In genomic region chr8:46390431-46390830, GRCm38 (mm10) we compare ENCODE assay signal across 15 mouse cellular contexts.
DNase-seq lines count a peak whose midpoint lies in the region; ATAC-seq and TF ChIP-seq lines count a peak whose summit lies in the region.
"Had no signal": no experiment of that assay in that cellular context is flagged by ENCODE, and none has a peak within 500 bp of the region (broad histone marks: within the 10 kb centered on the region; RNA-seq: fewer than 3 reads in every experiment).

No protein-coding gene starts in this region.

- ATAC-seq in lung, postnatal 0 days = no peak
- ATAC-seq: forebrain, embryonic 16.5 days had no signal

- no peaks in the 10 kb centered on the region for H3K27me3 ChIP-seq in lung, postnatal 0 days (replicated peaks; ENCODE audit: insufficient read depth, low read length)
- no peaks in the 10 kb centered on the region for H3K27me3 ChIP-seq in limb, embryonic 10.5 days (ENCODE audit: low read depth, poor library complexity, severe bottlenecking)
- H3K27me3 ChIP-seq in forebrain, embryonic 10.5 days (ENCODE audit: poor library complexity, severe bottlenecking) = no peaks in the 10 kb centered on the region
- H3K27me3 ChIP-seq: embryonic facial prominence, embryonic 15.5 days had no signal

- WGBS in lung, postnatal 0 days = 68% methylated on average over 6 of the region's 6 CpGs
- WGBS in limb, embryonic 10.5 days = 90% methylated on average over 6 of the region's 6 CpGs
- WGBS in forebrain, embryonic 10.5 days = 93% methylated on average over 6 of the region's 6 CpGs

- no peaks in the 10 kb centered on the region for H3K4me1 ChIP-seq in lung, postnatal 0 days (ENCODE audit: insufficient read depth, low read depth, low read length)
- H3K4me1 ChIP-seq in limb, embryonic 10.5 days = no peaks in the 10 kb centered on the region
- H3K4me1 ChIP-seq in forebrain, embryonic 10.5 days = no peaks in the 10 kb centered on the region
- H3K4me1 ChIP-seq: embryonic facial prominence, embryonic 15.5 days; heart, embryonic 10.5 days had no signal

- no peak overlapping the region for H3K4me3 ChIP-seq in gastrocnemius, adult 2 months
- no peak overlapping the region for H3K4me3 ChIP-seq in lung, postnatal 0 days (ENCODE audit: low read depth, low read length)
- no peak overlapping the region for H3K4me3 ChIP-seq in limb, embryonic 10.5 days
- no peak overlapping the region for H3K4me3 ChIP-seq in forebrain, embryonic 10.5 days
- H3K4me3 ChIP-seq: embryonic facial prominence, embryonic 15.5 days; heart, embryonic 10.5 days had no signal

- no peak for TF ChIP-seq EP300 in lung, postnatal 0 days (IDR thresholded peaks at IDR 0.05)

- H3K4me2 ChIP-seq in lung, postnatal 0 days (replicated peaks; ENCODE audit: low read depth, low read length) = no peak overlapping the region
- H3K4me2 ChIP-seq: embryonic facial prominence, embryonic 15.5 days; midbrain, embryonic 11.5 days had no signal

- H3K9ac ChIP-seq in lung, postnatal 0 days (replicated peaks; ENCODE audit: low read depth) = no peak overlapping the region
- H3K9ac ChIP-seq: embryonic facial prominence, embryonic 15.5 days had no signal

- intact Hi-C loops in gastrocnemius, adult 2 months (cut with DNase I) = no loop called here
- intact Hi-C loops in gastrocnemius, postnatal 14 days (cut with DNase I; ENCODE audit: low total_unique reads) = no loop called here

- H3K27ac ChIP-seq in gastrocnemius, adult 2 months = no peak overlapping the region
- no peak overlapping the region for H3K27ac ChIP-seq in lung, postnatal 0 days (ENCODE audit: low read length)
- H3K27ac ChIP-seq in limb, embryonic 10.5 days = no peak overlapping the region
- no peak overlapping the region for H3K27ac ChIP-seq in forebrain, embryonic 10.5 days
- H3K27ac ChIP-seq: embryonic facial prominence, embryonic 15.5 days; heart, embryonic 10.5 days had no signal

- H3K9me3 ChIP-seq in lung, postnatal 0 days (ENCODE audit: low read length) = no peaks in the 10 kb centered on the region
- H3K9me3 ChIP-seq in limb, embryonic 10.5 days (replicated peaks) = no peaks in the 10 kb centered on the region
- no peaks in the 10 kb centered on the region for H3K9me3 ChIP-seq in forebrain, embryonic 10.5 days
- H3K9me3 ChIP-seq: embryonic facial prominence, embryonic 15.5 days; heart, embryonic 10.5 days had no signal

- no peak for TF ChIP-seq CTCF in gastrocnemius, adult 2 months (IDR thresholded peaks at IDR 0.05)
- TF ChIP-seq CTCF in lung, postnatal 0 days (IDR thresholded peaks at IDR 0.05) = no peak

- DNase-seq in gastrocnemius, adult 2 months = peak; percentile 46
- DNase-seq in gastrocnemius, postnatal 14 days = no peak
- DNase-seq in lung, postnatal 36 days = peak; percentile 18
- DNase-seq in lung, postnatal 0 days (ENCODE audit: low spot score) = no peak
- DNase-seq in adrenal gland, postnatal 14 days = peak; percentile 92
- peak; percentile 91 to 93 for DNase-seq in kidney, postnatal 36 days
- DNase-seq in limb, embryonic 10.5 days (ENCODE audit: low spot score) = no peak
- no peak for DNase-seq in forebrain, embryonic 10.5 days (ENCODE audit: extremely low spot score, low spot score)
- DNase-seq: cerebellum, postnatal 36 days; lung, adult 2 months; thymus, postnatal 36 days had no signal

- no peaks in the 10 kb centered on the region for H3K36me3 ChIP-seq in lung, postnatal 0 days (ENCODE audit: insufficient read depth, low read length)
- no peaks in the 10 kb centered on the region for H3K36me3 ChIP-seq in limb, embryonic 10.5 days
- H3K36me3 ChIP-seq in forebrain, embryonic 10.5 days (replicated peaks) = no peaks in the 10 kb centered on the region
- H3K36me3 ChIP-seq: embryonic facial prominence, embryonic 15.5 days; heart, embryonic 10.5 days had no signal

Comparison
In these comparisons a context has a peak if more than half of its experiments do, and no peak if none do; other contexts are left out.
1. DNase-seq: peak in gastrocnemius, adult 2 months (single experiment), lung, postnatal 36 days (single experiment), adrenal gland, postnatal 14 days (single experiment) and kidney, postnatal 36 days (2 of 2); none in gastrocnemius, postnatal 14 days (single experiment), lung, postnatal 0 days (single experiment), limb, embryonic 10.5 days (single experiment) and forebrain, embryonic 10.5 days (single experiment).